Mouse (Mus musculus) cerebellum, adult 11-12 months (tissue): ENCODE data around the gene Myadml2.

Experiments used
- DNase-seq: peaks from one replicate; pipeline ENCODE4 v3.0.0; 2022

The Myadml2 gene

GRCm38 (mm10) chr11:120608241-120609034 is 39.5 kb downstream of the Myadml2 start, which contains the start of gene Npb:
Gene Npb (plus strand): TSS chr11:120608477.
- DNase-seq = no peak

GRCm38 (mm10) chr11:120606764-120607163 is 41.2 kb downstream of the Myadml2 start:
- DNase-seq = no peak

- DNase-seq = no peak
These were observed 42.3 kb downstream of the Myadml2 start for GRCm38 (mm10) chr11:120605667-120606066.

- no peak for DNase-seq
These were observed 44.4 kb downstream of the Myadml2 start for GRCm38 (mm10) chr11:120603545-120603944.

GRCm38 (mm10) chr11:120600716-120601115 is 47.2 kb downstream of the Myadml2 start:
- no peak for DNase-seq

- DNase-seq = peak; percentile 32
These were observed 48.9 kb downstream of the Myadml2 start for GRCm38 (mm10) chr11:120598990-120599549.

GRCm38 (mm10) chr11:120598283-120598989 is 49.5 kb downstream of the Myadml2 start, which contains the start of the genes Alyref and Anapc11:
Gene Alyref (minus strand): TSS chr11:120598365.
Gene Anapc11 (plus strand): TSS chr11:120598421.
- DNase-seq = peak; percentile 91

GRCm38 (mm10) chr11:120597240-120598235 is 50.4 kb downstream of the Myadml2 start:
- DNase-seq = peak; percentile 29
